Mouse (Mus musculus) heart, adult 2 months (tissue): ENCODE measurements around the gene 2410004B18Rik.

Source experiments
- CTCF ChIP-seq: fragments of 200-600 bp; IDR thresholded peaks from 2 replicates; pipeline ENCODE4 v1.8.1; 2022; ENCODE audit warnings: antibody characterized with exemption, mild to moderate bottlenecking, moderate library complexity
- EP300 ChIP-seq: fragments of 200-500 bp; IDR thresholded peaks from 2 replicates; pipeline ENCODE4 v1.6.1; 2011; ENCODE audit warnings: low read depth, low read length, control low read depth; ENCODE audit not compliant: insufficient read depth

GRCm38 (mm10) chr3:145992796-145993195 lies 55.0 kb downstream of the 2410004B18Rik start:
- TF ChIP-seq CTCF (0 out of 2 replicates have a peak, but pooled peaks have one; percentile 2), EP300 (no peak)
